Mouse (Mus musculus) liver, embryonic 14.5 days (tissue): ENCODE measurements around the gene Pole4. TPM values are rescaled to one million over a fixed set of nuclear protein-coding genes. Genes with fewer than 3 reads are reported as not detected.

Source experiments
- ATAC-seq: fragments of 200-750 bp; cut with Nextera tagmentation; 2 replicates; pipeline ENCODE4 v1.8.0; 2017; ENCODE audit warnings: moderate number of reproducible peaks, mild to moderate bottlenecking, moderate library complexity; ENCODE audit not compliant: insufficient read depth
- DNase-seq, 3 experiments: peaks; one replicate each; pipeline ENCODE4 v3.0.0-alpha.2; 2012 to 2013; ENCODE audit warnings: low read depth in 3 of 3, low spot score in 3 of 3
- H3K27ac ChIP-seq: fragments of 300-500 bp; sonication (generic); 2 replicates; pipeline ENCODE4 v1.5.1; 2014; ENCODE audit warnings: moderate library complexity, mild to moderate bottlenecking, control low read depth, inconsistent platforms
- H3K27me3 ChIP-seq: fragments of 300-500 bp; sonication (generic); 2 replicates; pipeline ENCODE4 v1.6.1; 2014; ENCODE audit warnings: mild to moderate bottlenecking, low read length, moderate library complexity; ENCODE audit not compliant: control insufficient read depth, insufficient read depth
- H3K36me3 ChIP-seq: fragments of 300-500 bp; sonication (generic); replicated peaks from 2 replicates; pipeline ENCODE4 v1.6.1; 2014; ENCODE audit warnings: low read depth; ENCODE audit not compliant: control insufficient read depth, insufficient read depth
- H3K4me1 ChIP-seq, 2 experiments: fragments of 200-500 bp in 1 of 2; fragments of 300-500 bp in 1 of 2; sonication (generic) in 1 of 2; replicated peaks; 2 replicates each; pipeline ENCODE4 v1.6.1; 2012 to 2014; ENCODE audit warnings: antibody characterized with exemption in 1 of 2, inconsistent platforms in 1 of 2, low read length in 1 of 2; ENCODE audit not compliant: control insufficient read depth in 2 of 2, insufficient read depth in 2 of 2
- H3K4me2 ChIP-seq: fragments of 300-500 bp; sonication (generic); 2 replicates; pipeline ENCODE4 v1.6.1; 2014; ENCODE audit warnings: low read depth, mild to moderate bottlenecking, control low read depth, moderate library complexity
- H3K4me3 ChIP-seq, 2 experiments: fragments of 200-500 bp in 1 of 2; fragments of 300-500 bp in 1 of 2; sonication (generic) in 1 of 2; 2 replicates each; pipeline ENCODE4 v1.5.1; 2012 to 2014; ENCODE audit warnings: low read depth in 2 of 2, low read length in 2 of 2, mild to moderate bottlenecking in 2 of 2, control low read depth in 1 of 2, inconsistent platforms in 1 of 2, moderate library complexity in 1 of 2; ENCODE audit not compliant: insufficient read depth in 1 of 2
- H3K9ac ChIP-seq: fragments of 300-500 bp; sonication (generic); replicated peaks from 2 replicates; pipeline ENCODE4 v1.6.1; 2014; ENCODE audit warnings: mild to moderate bottlenecking, control low read depth, moderate library complexity
- H3K9me3 ChIP-seq: fragments of 300-500 bp; sonication (generic); 2 replicates; pipeline ENCODE4 v1.6.1; 2016; ENCODE audit warnings: low read length, mixed read lengths; ENCODE audit not compliant: control insufficient read depth
- CTCF ChIP-seq: IDR thresholded peaks from 2 replicates; pipeline ENCODE4 v1.5.1; 2016; ENCODE audit warnings: antibody characterized with exemption, low read depth, control low read depth
- EP300 ChIP-seq: IDR thresholded peaks from 2 replicates; pipeline ENCODE4 v1.6.1; 2016; ENCODE audit warnings: antibody characterized with exemption, low read depth
- WGBS: fragments of 180-500 bp; shearing (Covaris S2); extraction: QIAGEN DNeasy Blood & Tissue Kit; methylation state at CpG from one replicate; pipeline ENCODE4 v1.1.7; 2014; ENCODE audit not compliant: insufficient replicate concordance; 5-methylcytosine and 5-hydroxymethylcytosine counted together
- polyA plus RNA-seq, 2 experiments: library from polyadenylated mRNA; depleted of rRNA in 1 of 2; stranded (reverse) in 1 of 2; unstranded in 1 of 2; fragments of >200 nt; fragmentation: Nextera tagmentation in 1 of 2; extraction: Ambion mirVana in 1 of 2; gene quantifications; 2 replicates each; pipeline versions ENCODE4 v1.2.1 to v1.2.3; 2012 to 2014

The Pole4 gene
- polyA plus RNA-seq, 2 experiments = 15.3 to 53.5 TPM

DNA sequence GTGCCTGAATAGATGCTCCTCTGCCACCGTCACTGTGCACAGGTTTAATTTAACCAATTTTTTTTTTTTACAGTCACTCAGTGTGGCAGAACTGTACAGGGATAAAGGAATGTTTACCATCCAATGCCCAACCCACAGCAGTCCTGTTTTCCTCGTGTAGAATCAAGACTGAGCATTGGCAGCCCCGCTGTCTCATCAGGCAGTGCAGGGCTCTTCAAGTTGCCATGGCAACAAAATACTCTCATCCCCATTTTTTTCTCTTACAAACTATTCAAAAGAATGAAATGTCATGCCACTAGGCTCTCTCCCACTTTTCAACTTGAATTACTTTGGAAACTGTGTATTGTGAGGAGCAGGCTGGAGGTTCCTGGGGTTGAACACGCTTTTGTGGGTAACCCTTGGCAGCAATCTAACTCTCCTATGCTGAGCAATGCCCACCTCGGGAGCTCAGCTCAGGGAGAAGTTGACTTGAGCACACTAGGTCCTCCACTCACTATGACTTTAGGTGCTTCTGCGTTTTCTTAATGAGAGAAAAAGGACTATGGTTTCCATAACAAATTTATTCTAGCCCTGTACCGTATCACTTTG is 95.7 kb downstream of the Pole4 start:
- TF ChIP-seq CTCF (no peak), EP300 (no peak)
- 62% methylated on average over 7 of the region's 7 CpGs for WGBS
- no peak for ATAC-seq
- H3K27ac ChIP-seq = no peak overlapping the region
- no peaks in the 10 kb centered on the region for H3K9me3 ChIP-seq
- no peaks in the 10 kb centered on the region for H3K27me3 ChIP-seq
- no peak overlapping the region for H3K9ac ChIP-seq
- no peak for DNase-seq
- no peaks in the 10 kb centered on the region for H3K36me3 ChIP-seq
- H3K4me2 ChIP-seq = no peak overlapping the region
- H3K4me3 ChIP-seq = no peak overlapping the region
- no peaks in the 10 kb centered on the region for H3K4me1 ChIP-seq

DNA sequence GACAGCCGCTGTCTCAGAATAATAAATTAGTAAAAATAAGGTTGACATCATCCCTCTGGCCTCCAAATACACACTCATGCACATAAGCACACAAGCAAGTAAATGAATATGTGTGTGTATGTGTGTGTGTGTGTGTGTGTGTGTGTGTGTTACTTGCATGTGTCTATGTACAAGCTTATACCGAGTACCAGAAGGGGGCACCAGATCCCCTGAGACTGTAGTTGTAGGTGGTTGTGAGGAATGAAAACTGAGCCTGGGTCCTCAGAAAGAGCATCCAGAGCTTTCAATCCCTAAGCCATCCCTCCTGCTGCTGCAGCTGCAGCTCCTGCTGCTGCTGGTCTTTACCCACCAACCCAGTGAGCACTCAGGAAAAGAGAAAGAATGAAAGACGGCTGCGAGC is 96.4 kb downstream of the Pole4 start:
- Histone ChIP-seq H3K4me2 (no peak overlapping the region), H3K27ac (no peak overlapping the region), H3K4me3 (no peak overlapping the region), H3K4me1 (no peaks in the 10 kb centered on the region), H3K36me3 (no peaks in the 10 kb centered on the region), H3K9ac (no peak overlapping the region), H3K27me3 (no peaks in the 10 kb centered on the region), H3K9me3 (no peaks in the 10 kb centered on the region)
- 87% methylated on average over 4 of the region's 4 CpGs for WGBS
- DNase-seq (no peak), ATAC-seq (no peak)
- TF ChIP-seq CTCF (no peak), EP300 (no peak)

DNA sequence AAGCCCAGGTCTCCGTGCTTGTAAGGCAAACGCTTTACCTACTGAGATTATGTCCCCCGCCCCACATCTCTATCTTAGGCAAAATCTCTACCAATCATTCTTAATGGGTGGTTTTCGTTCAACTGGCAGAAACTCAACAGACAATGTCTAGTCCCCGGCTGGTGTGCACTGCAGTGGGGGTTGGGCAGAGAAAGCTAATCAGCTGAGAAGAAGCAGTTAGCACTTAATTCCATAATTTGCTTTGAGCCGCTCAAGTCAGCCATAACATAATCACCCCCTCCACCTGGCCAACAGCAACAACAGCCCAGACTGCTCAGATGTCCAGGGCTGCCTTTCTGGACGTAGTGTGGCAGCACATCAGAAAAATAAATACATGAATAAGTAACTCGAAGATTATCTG is 100.4 kb downstream of the Pole4 start:
- Histone ChIP-seq H3K4me3 (no peak overlapping the region), H3K4me2 (no peak overlapping the region), H3K9me3 (no peaks in the 10 kb centered on the region), H3K27me3 (no peaks in the 10 kb centered on the region), H3K9ac (no peak overlapping the region), H3K4me1 (no peaks in the 10 kb centered on the region), H3K27ac (no peak overlapping the region), H3K36me3 (no peaks in the 10 kb centered on the region)
- 52% methylated on average over 8 of the region's 8 CpGs for WGBS
- no peak for ATAC-seq
- no peak for DNase-seq
- TF ChIP-seq EP300 (no peak), CTCF (no peak)

DNA sequence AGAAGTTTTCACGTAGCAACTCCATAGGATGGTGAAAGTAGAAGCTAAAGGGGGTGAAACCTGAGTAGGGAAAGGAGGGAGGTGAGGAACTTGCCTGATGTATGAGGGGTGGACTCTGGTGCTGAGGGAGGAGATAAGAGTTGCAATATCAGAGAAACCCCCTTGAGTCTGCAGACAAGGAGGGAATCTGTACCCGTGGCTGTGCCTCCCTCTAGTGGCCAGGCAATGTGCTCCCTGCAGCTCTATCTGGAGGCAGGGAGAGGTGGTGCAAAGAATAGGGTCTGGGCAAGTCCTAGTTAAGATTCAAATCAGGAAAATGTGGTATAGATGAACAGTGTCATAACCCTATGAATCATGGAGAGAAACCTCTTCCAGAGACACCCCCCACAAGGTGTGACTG is 101.5 kb downstream of the Pole4 start:
- H3K4me3 ChIP-seq = no peak overlapping the region
- H3K36me3 ChIP-seq = no peaks in the 10 kb centered on the region
- H3K9me3 ChIP-seq = no peaks in the 10 kb centered on the region
- no peak overlapping the region for H3K27ac ChIP-seq
- H3K27me3 ChIP-seq = no peaks in the 10 kb centered on the region
- H3K9ac ChIP-seq = no peak overlapping the region
- no peak overlapping the region for H3K4me2 ChIP-seq
- WGBS = 26% methylated on average over 2 of the region's 2 CpGs
- TF ChIP-seq EP300 (no peak), CTCF (peak; percentile 69)
- no peak for DNase-seq
- ATAC-seq = no peak
- no peaks in the 10 kb centered on the region for H3K4me1 ChIP-seq

DNA sequence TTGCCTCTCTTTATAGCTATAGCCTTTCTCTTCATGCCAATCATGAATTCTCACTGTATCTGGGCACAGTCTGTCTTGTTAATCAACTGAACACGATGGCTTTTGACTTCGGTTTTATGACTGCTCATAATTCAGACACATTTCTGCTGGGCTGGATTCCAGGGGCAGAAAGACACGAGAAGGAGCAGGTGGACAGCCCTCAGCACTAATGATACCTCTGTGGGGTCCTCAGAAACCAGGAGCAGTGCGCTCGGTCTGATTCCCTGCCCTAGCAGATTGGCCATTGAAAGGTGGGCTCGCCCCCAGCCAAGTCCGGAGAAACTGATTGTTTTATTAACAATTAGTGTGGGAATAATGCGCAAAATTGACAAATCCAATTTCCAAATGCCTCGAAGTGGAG is 101.9 kb downstream of the Pole4 start:
- 64% methylated on average over 9 of the region's 9 CpGs for WGBS
- H3K4me3 ChIP-seq = no peak overlapping the region
- TF ChIP-seq EP300 (no peak), CTCF (no peak)
- H3K4me1 ChIP-seq = no peaks in the 10 kb centered on the region
- no peaks in the 10 kb centered on the region for H3K27me3 ChIP-seq
- no peak overlapping the region for H3K27ac ChIP-seq
- H3K4me2 ChIP-seq = no peak overlapping the region
- no peak overlapping the region for H3K9ac ChIP-seq
- DNase-seq (no peak), ATAC-seq (no peak)
- no peaks in the 10 kb centered on the region for H3K9me3 ChIP-seq
- no peaks in the 10 kb centered on the region for H3K36me3 ChIP-seq
